Mouse (Mus musculus) cortical plate, adult 2 months (tissue): Measurements from ENCODE around the gene Slc7a7.

Experiments
- CTCF ChIP-seq: fragments of 200-500 bp; IDR thresholded peaks from 2 replicates; pipeline ENCODE4 v1.5.1; 2011; ENCODE audit warnings: mild to moderate bottlenecking, control low read depth, low read length; ENCODE audit not compliant: insufficient read depth; ENCODE audit errors: extremely low read depth
- POLR2A ChIP-seq: fragments of 200-500 bp; IDR thresholded peaks from 2 replicates; pipeline ENCODE4 v1.6.1; 2011; ENCODE audit warnings: mild to moderate bottlenecking, low read length, control low read depth; ENCODE audit not compliant: insufficient read depth; ENCODE audit errors: extremely low read depth

GRCm38 (mm10) chr14:54442548-54442947 is 25.0 kb upstream of the Slc7a7 start:
- TF ChIP-seq CTCF (no peak), POLR2A (no peak)
